Mouse (Mus musculus) thymus, adult 2 months (tissue): ENCODE results near the gene Kat6b. TPM values are rescaled to one million over a fixed set of nuclear protein-coding genes. Genes with fewer than 3 reads are reported as not detected.

Experiments used
- DNase-seq: peaks from one replicate; pipeline ENCODE4 v3.0.0; 2021
- H3K27ac ChIP-seq: fragments of 200-500 bp; 2 replicates; pipeline ENCODE4 v1.5.1; 2012; ENCODE audit warnings: low read length, control low read depth; ENCODE audit not compliant: control insufficient read depth, insufficient read depth
- H3K27me3 ChIP-seq: fragments of 200-500 bp; 2 replicates; pipeline ENCODE4 v1.6.1; 2012; ENCODE audit warnings: mild to moderate bottlenecking, low read length, moderate library complexity, mixed read lengths; ENCODE audit not compliant: control insufficient read depth, insufficient read depth
- H3K36me3 ChIP-seq: fragments of 200-500 bp; 2 replicates; pipeline ENCODE4 v1.6.1; 2012; ENCODE audit warnings: mild to moderate bottlenecking, low read length, moderate library complexity; ENCODE audit not compliant: control insufficient read depth, insufficient read depth
- H3K4me1 ChIP-seq: fragments of 200-500 bp; replicated peaks from 2 replicates; pipeline ENCODE4 v1.6.1; 2012; ENCODE audit warnings: low read length; ENCODE audit not compliant: control insufficient read depth, insufficient read depth
- H3K4me3 ChIP-seq: fragments of 200-500 bp; 2 replicates; pipeline ENCODE4 v1.5.1; 2012; ENCODE audit warnings: mild to moderate bottlenecking, low read length, control low read depth, moderate library complexity; ENCODE audit not compliant: control insufficient read depth, insufficient read depth
- CTCF ChIP-seq: fragments of 200-500 bp; IDR thresholded peaks from 2 replicates; pipeline ENCODE4 v1.5.1; 2012; ENCODE audit warnings: mild to moderate bottlenecking, control low read depth, low read length, moderate library complexity, borderline replicate concordance; ENCODE audit not compliant: control insufficient read depth, poor library complexity, insufficient read depth; ENCODE audit errors: extremely low read depth
- POLR2A ChIP-seq: fragments of 200-500 bp; IDR thresholded peaks from 2 replicates; pipeline ENCODE4 v1.6.1; 2012; ENCODE audit warnings: mild to moderate bottlenecking, low read length, control low read depth, moderate library complexity; ENCODE audit not compliant: control insufficient read depth, poor library complexity, insufficient read depth; ENCODE audit errors: extremely low read depth
- WGBS: fragments of 180-500 bp; shearing (Covaris S2); methylation state at CpG from one replicate; pipeline ENCODE4 v1.1.7; 2018; 5-methylcytosine and 5-hydroxymethylcytosine counted together
- polyA plus RNA-seq: library from polyadenylated mRNA; depleted of rRNA; stranded (reverse); fragments of >200 nt; gene quantifications from 2 replicates; pipeline ENCODE4 v1.2.3, GENCODE M21; 2012; rRNA removed

Gene Kat6b
- polyA plus RNA-seq, 1 experiment = 16.6 TPM

- no peak for TF ChIP-seq POLR2A
- TF ChIP-seq CTCF = no peak
- Histone ChIP-seq H3K27me3 (no peaks in the 10 kb centered on the region), H3K4me1 (no peaks in the 10 kb centered on the region), H3K36me3 (no peaks in the 10 kb centered on the region), H3K4me3 (no peak overlapping the region), H3K27ac (no peak overlapping the region)
- WGBS = 88% methylated on average over 2 of the region's 2 CpGs
- no peak for DNase-seq
These were observed 230.0 kb downstream of the Kat6b start for GRCm38 (mm10) chr14:21711231-21711630.

DNA sequence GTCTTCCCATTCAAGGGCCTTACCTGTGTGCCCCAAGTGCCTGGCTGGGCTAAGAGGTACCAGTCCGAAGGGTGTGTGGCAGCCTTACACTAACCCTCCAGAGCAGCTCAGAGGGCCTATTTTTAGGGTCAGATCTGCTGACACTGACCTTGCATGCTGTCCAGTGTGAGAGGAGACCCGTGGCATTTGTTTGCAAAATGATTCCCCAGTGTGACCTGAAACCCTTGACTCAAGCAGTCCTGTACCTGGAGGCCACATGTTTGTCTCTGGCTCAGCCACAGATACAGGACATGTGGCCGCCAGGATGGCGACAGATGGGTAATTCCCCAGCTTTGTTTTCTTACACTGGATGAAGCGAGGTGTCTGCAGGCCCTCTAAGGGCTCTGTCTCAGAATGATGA is 233.3 kb downstream of the Kat6b start, which contains the start of gene Dupd1:
Gene Dupd1 (minus strand): TSS at position 91 of the 400 bp plus-strand sequence.
- DNase-seq = no peak
- Histone ChIP-seq H3K36me3 (no peaks in the 10 kb centered on the region), H3K4me1 (no peaks in the 10 kb centered on the region), H3K27me3 (no peaks in the 10 kb centered on the region), H3K4me3 (no peak within 1 kb of the TSS), H3K27ac (no peak within 1 kb of the TSS)
- WGBS = 90% methylated on average over 5 of the region's 5 CpGs
- TF ChIP-seq CTCF = no peak
- no peak for TF ChIP-seq POLR2A

GRCm38 (mm10) chr14:21719646-21720383 is 238.6 kb downstream of the Kat6b start:
- Histone ChIP-seq H3K4me1 (no peaks in the 10 kb centered on the region), H3K27ac (no peak overlapping the region), H3K4me3 (no peak overlapping the region), H3K36me3 (no peaks in the 10 kb centered on the region), H3K27me3 (no peaks in the 10 kb centered on the region)
- TF ChIP-seq POLR2A (no peak), CTCF (no peak)
- DNase-seq = no peak
- 92% methylated on average over 17 of the region's 17 CpGs for WGBS

DNA sequence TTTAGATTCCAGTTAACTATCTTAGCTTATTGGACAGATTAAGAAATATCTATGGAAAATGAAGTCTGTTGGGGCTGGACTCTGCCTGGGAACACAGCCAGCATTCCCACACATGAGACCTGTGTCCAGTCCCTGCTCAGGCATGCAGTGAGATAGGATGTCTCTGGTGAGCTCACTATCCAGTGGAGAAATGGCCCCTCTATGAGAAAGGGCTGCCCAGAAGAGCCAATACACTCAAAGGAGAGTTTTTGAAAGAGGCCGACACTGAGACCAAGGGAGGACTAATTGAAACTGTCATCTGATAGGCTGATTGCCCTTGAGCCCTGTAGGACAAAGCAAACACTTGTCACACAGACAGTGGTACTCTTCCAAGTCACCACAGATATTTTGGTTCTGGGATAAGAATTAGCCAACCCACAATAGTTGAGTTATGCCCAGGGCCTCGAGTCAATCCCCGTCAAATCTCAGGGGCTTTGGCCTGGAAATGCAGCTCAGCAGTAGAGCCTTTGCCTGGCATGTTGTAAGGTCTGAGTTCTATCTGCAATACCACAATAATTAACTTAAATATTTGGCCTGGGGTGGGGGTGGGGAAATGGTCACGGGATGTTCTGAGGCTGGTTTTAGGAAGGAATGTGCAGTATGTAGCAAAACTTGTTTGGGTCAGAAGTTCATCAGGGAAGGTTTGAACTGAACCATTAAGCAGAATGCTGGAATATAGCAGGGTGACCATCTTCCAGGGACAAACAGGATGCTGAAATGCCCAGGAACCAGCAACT is 239.4 kb downstream of the Kat6b start:
- WGBS = 89% methylated on average over 4 of the region's 4 CpGs
- Histone ChIP-seq H3K4me3 (no peak overlapping the region), H3K27ac (no peak overlapping the region), H3K36me3 (no peaks in the 10 kb centered on the region), H3K27me3 (no peaks in the 10 kb centered on the region), H3K4me1 (no peaks in the 10 kb centered on the region)
- DNase-seq = no peak
- no peak for TF ChIP-seq POLR2A
- TF ChIP-seq CTCF = no peak

Other genes starting within 250 kb of the Kat6b start
- 0.24 TPM in 1 of 2 replicates, not detected in the other for gene Dupd1, start 233.1 kb downstream of the Kat6b start, polyA plus RNA-seq